Mouse (Mus musculus): ENCODE results near the gene Tnnt3.

GRCm38 (mm10) chr7:142538291-142538690, 39.7 kb downstream of the Tnnt3 start:
- TF ChIP-seq JUND (conservative IDR thresholded peaks at IDR 0.05; ENCODE audit: low read depth, low read length) (no peak), CTCF (conservative IDR thresholded peaks at IDR 0.05 in 1 of 2, IDR thresholded peaks at IDR 0.05 in 1 of 2; ENCODE audit: low read depth in 2 of 2, low read length in 2 of 2) (no peak), EP300 (IDR thresholded peaks at IDR 0.05; ENCODE audit: low read length) (no peak), POLR2A (IDR thresholded peaks at IDR 0.05; ENCODE audit: low read depth, low read length) (no peak), MAZ (IDR thresholded peaks at IDR 0.05; ENCODE audit: low read depth, low read length) (no peak)

Measured in CH12.LX (cell line).